Mouse (Mus musculus) lung, adult 2 months (tissue): Measurements from ENCODE around the gene Scml4. TPM values are rescaled to one million over a fixed set of nuclear protein-coding genes. Genes with fewer than 3 reads are reported as not detected.
A peak's percentile ranks its signal among the peaks of the same experiment; 100 is the strongest.

Source experiments
- DNase-seq: peaks from one replicate; pipeline ENCODE4 v3.0.0; 2022
- H3K4me1 ChIP-seq: fragments of 200-500 bp; 2 replicates; pipeline ENCODE4 v1.6.1; 2011; ENCODE audit warnings: low read length; ENCODE audit not compliant: control insufficient read depth, insufficient read depth
- H3K4me3 ChIP-seq: fragments of 200-500 bp; replicated peaks from 2 replicates; pipeline ENCODE3; 2011; ENCODE audit warnings: low read depth, mild to moderate bottlenecking, control low read depth, low read length; ENCODE audit errors: extremely low read depth
- CTCF ChIP-seq: fragments of 200-500 bp; IDR thresholded peaks from 2 replicates; pipeline ENCODE4 v1.5.1; 2011; ENCODE audit warnings: mild to moderate bottlenecking, low read length, control low read depth; ENCODE audit not compliant: insufficient read depth
- POLR2A ChIP-seq: fragments of 200-500 bp; IDR thresholded peaks from 2 replicates; pipeline ENCODE4 v1.6.1; 2011; ENCODE audit warnings: low read depth, mild to moderate bottlenecking, control low read depth, low read length, borderline replicate concordance; ENCODE audit errors: extremely low read depth
- WGBS: fragments of 180-500 bp; shearing (Covaris S2); methylation state at CpG from one replicate; pipeline ENCODE4 v1.1.7; 2018; 5-methylcytosine and 5-hydroxymethylcytosine counted together
- polyA plus RNA-seq: library from polyadenylated mRNA; depleted of rRNA; stranded (reverse); fragments of >200 nt; gene quantifications from 2 replicates; pipeline ENCODE4 v1.2.3, GENCODE M21; 2012

Scml4 gene
- polyA plus RNA-seq, 1 experiment, result 3.1 TPM

DNA sequence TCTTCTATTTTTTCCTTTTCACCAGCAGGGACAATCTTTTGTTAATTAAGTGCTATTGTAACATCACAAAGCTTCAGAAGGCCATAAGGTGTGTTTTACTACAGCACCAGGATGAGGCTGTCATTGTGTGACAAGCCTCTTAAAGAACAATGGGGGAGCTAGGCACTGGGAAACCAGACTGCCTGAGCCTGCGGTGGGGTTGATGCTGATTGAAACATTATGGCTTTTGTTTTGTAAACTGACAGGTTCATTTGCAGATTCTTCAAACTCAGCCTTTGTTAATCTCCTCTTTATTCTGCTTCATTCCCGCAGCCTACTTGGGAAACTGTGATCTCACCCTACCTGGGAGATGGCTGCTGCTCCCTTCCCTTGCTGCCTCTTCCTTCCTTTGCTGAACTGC is 108.2 kb downstream of the Scml4 start:
- no peak for DNase-seq
- 33% methylated on average over 2 of the region's 2 CpGs for WGBS
- no peak for TF ChIP-seq POLR2A

DNA sequence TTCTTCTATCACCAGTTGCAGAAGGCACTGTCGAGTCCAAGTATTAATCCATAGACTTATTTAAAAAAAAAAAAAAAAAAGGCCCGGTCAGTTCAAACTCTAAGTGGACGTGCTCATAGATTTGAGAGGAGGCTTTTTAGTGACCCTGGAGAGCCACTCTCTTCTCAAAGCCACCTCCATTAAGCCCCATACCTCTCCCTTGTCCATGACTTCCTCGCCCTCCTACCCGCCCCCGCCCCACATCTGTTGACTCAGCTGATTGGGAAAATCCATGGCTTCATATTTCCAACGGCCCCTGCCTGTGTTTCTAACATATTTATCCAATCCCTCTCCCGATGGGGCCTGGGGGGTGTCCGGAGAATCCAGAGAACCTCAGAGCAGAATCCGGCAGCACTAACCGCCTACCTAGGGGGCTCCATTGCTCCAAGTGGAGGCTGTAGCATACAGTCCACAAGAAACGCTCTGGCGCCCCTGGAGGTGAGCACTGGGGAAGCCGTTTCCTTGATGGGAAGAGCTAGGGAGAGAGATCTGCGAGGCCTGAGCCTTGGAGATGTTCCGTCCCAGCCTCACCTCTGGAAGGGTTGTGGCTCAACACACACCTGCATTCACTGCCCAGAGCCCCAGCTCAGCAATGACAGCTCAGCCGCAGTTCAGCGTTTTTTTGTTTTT is 112.5 kb downstream of the Scml4 start:
- DNase-seq, result peak; percentile 46
- 26% methylated on average over 18 of the region's 18 CpGs for WGBS
- H3K4me3 ChIP-seq, result no peak overlapping the region

More for the DNA sequence above, 108.2 kb downstream of the Scml4 start:
- Histone ChIP-seq H3K4me1 (no peaks in the 10 kb centered on the region), H3K4me3 (no peak overlapping the region)

GRCm38 (mm10) chr10:42973537-42973936 is 113.4 kb downstream of the Scml4 start:
- no peak overlapping the region for H3K4me3 ChIP-seq
- TF ChIP-seq POLR2A, result no peak
- no peak for TF ChIP-seq CTCF
- 63% methylated on average over 4 of the region's 4 CpGs for WGBS
- no peaks in the 10 kb centered on the region for H3K4me1 ChIP-seq
- no peak for DNase-seq

More for the DNA sequence above, 112.5 kb downstream of the Scml4 start:
- TF ChIP-seq POLR2A (no peak), CTCF (peak; percentile 64)
- no peaks in the 10 kb centered on the region for H3K4me1 ChIP-seq

DNA sequence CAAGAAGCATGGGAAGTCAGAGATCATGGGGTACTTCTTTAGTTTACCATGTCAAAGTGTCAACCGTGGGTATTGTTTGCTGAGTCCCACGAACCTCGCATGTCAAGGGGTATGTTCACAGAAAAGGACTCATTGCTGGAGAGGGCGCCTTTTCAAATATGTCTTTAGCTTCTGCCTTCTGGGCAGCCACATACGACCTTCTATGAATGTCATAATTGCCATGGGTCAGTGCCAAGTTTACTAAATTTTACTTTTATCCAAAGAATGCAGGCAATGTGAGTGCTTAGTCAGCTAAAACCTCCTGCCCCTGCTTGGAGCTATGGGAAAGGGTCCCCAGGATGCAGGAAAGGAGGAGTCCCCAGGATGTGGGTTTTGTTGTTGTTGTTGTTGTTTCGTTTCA is 116.4 kb downstream of the Scml4 start:
- DNase-seq, result no peak
- WGBS, result 73% methylated on average over 6 of the region's 6 CpGs
- H3K4me1 ChIP-seq, result no peaks in the 10 kb centered on the region
- H3K4me3 ChIP-seq, result no peak overlapping the region
- no peak for TF ChIP-seq POLR2A
- no peak for TF ChIP-seq CTCF

DNA sequence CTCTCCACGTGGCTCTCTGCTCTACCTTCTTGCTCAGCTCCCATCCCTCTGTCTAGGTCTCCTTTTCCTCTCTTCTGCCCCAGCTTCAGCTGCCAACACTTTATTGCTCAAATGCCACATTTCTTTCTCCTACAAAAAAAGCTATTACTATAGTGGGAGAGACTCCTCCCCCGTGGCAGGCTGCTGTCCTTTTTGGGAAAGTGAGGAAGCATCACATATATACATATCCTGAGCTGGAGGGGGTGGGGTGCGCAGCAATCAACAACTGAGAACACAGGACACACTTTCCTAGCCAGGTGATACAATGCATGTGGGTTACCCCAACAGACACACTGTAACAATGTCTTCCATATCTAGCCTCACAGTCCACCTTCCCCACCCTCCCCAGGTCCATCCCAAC is 118.2 kb downstream of the Scml4 start:
- DNase-seq, result no peak
- no peak for TF ChIP-seq POLR2A
- no peak for TF ChIP-seq CTCF
- 59% methylated on average over 3 of the region's 3 CpGs for WGBS
- H3K4me3 ChIP-seq, result no peak overlapping the region
- H3K4me1 ChIP-seq, result no peaks in the 10 kb centered on the region

DNA sequence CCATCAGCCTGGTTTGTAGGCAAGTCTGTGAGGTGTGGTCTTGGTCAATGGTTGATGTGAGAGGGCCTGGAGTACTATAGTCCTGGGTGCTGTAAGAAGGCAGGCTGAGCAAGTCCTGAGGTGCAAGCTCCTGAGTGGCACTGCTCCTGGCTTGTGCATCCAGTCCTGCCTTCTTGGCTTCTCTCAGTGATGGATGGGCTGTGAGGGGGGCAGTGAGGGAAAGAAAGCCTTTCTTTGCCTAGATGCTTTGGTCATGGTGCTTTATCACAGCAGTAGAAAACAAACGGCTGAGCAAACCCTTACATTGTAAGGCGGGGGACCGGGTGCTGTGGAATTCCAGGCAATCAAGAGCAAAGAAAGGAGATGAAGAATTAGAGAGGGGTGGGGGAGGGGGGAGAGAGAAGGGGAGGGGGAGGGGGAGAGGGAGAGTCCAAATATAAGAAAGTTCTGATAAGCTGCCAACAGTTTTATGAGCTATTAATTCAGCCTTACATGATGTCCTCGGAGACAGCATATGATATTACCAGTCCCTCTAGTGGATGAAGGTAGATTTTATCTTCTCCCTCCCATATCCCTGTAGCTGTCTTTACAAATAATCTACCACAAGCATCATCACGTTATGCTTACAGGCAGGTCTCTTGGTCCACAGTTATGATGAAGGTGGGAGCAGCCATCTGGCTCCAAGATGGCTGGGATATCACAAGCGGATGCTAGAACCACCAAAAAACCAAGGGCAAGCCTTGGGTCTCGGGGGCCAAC is 121.0 kb downstream of the Scml4 start:
- TF ChIP-seq POLR2A (no peak), CTCF (no peak)
- H3K4me3 ChIP-seq, result no peak overlapping the region
- no peak for DNase-seq
- 58% methylated on average over 7 of the region's 7 CpGs for WGBS
- H3K4me1 ChIP-seq, result no peaks in the 10 kb centered on the region

- no peak overlapping the region for H3K4me3 ChIP-seq
- no peak for TF ChIP-seq CTCF
- TF ChIP-seq POLR2A, result no peak
Measured at GRCm38 (mm10) chr10:42984886-42985285, 124.7 kb downstream of the Scml4 start.

DNA sequence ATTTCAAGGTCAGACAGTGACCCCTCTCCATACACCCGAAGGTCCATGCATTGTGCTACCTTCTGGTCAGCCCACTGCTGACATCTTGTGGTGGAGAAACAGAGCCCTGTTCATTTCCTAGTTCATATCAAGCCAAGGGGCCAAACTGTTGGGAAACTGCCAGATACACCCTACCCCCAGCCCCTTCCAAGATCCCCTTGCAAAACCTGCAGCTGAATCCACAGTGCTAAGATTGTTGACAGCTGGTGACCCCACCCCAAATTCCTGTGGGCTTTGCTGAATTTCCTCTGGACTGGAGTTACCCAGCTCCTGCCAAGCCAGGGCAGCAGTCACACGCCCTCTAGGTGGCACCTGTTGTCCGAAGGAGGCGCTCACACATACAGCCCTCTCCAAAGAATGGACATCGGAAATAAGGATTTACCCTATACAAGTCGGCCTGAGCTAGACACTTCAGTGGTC is 127.5 kb downstream of the Scml4 start:
- H3K4me1 ChIP-seq, result no peaks in the 10 kb centered on the region
- no peak overlapping the region for H3K4me3 ChIP-seq
- DNase-seq, result peak; percentile 40
- TF ChIP-seq POLR2A (no peak), CTCF (peak; percentile 42)
- WGBS, result 16% methylated on average over 6 of the region's 6 CpGs

More at GRCm38 (mm10) chr10:42984886-42985285, 124.7 kb downstream of the Scml4 start:
- WGBS, result 70% methylated on average over 4 of the region's 4 CpGs
- no peaks in the 10 kb centered on the region for H3K4me1 ChIP-seq
- DNase-seq, result no peak

DNA sequence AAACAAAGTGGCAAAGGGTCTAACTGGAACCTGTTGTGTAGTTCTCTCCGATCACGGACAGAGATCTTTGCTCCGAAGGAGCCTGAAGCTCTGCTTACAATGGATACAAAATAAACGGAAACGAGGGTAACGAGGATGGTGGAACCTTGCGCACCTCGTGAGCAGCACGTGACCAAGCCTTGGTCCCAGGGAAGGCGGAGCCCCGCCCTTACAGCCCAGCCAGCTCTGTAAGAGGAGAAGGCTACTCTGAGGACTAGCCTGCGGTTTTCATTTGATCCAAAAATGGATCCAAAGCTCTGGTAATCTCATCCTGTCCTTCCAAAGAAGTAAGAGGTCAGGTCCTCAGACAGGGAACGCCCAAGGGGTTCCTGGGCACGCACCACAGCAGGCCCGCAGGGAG is 128.5 kb downstream of the Scml4 start:
- 61% methylated on average over 15 of the region's 15 CpGs for WGBS

DNA sequence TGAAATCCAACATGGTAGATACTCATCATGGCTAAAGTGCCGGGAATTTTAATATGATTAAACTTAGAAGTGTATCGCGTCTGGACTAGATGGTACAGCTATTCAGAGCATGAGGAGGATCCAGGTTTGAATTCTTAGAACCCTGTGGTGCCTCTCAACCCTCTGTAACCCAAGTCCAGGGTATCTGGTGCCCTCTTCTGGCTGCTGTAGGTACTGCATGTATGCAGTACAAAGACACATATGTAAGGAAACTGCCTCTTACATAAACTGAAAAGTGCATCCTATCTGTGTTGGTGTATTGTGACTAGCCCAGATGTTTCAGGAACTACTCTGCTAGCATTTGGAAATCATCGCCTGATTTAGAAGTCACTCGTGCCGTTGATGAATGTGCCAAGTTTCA is 129.7 kb downstream of the Scml4 start:
- WGBS, result 26% methylated on average over 6 of the region's 6 CpGs
- Histone ChIP-seq H3K4me1 (peaks cover 4% of the 10 kb centered on the region), H3K4me3 (no peak overlapping the region)
- DNase-seq, result peak; percentile 47
- TF ChIP-seq CTCF (peak; percentile 65), POLR2A (no peak)

More for the DNA sequence above, 128.5 kb downstream of the Scml4 start:
- no peak for TF ChIP-seq CTCF
- DNase-seq, result no peak
- Histone ChIP-seq H3K4me1 (no peaks in the 10 kb centered on the region), H3K4me3 (no peak overlapping the region)
